Mouse (Mus musculus) lung, adult 18-20 months (tissue): ENCODE measurements around the gene 9530003J23Rik.
A peak's percentile ranks its signal among the peaks of the same experiment; 100 is the strongest.
"Not testable (repeated sequence)": the region's sequence is repeated elsewhere in the genome, so short reads cannot be mapped to it uniquely, and the experiment has no call there.

ENCODE experiments used
- DNase-seq, 2 experiments: peaks; one replicate each; pipeline ENCODE4 v3.0.0; 2022; ENCODE audit warnings: mixed read lengths in 2 of 2

9530003J23Rik gene

GRCm38 (mm10) chr10:117224102-117224990 is 14.2 kb downstream of the 9530003J23Rik start, which contains the start of gene Yeats4:
Yeats4 (minus strand) TSS chr10:117224507.
- peak; percentile 91 to 93 for DNase-seq

- DNase-seq = no peak
Measured at GRCm38 (mm10) chr10:117223758-117224101, 14.8 kb downstream of the 9530003J23Rik start.

GRCm38 (mm10) chr10:117222821-117223220 is 15.7 kb downstream of the 9530003J23Rik start:
- DNase-seq = no peak

GRCm38 (mm10) chr10:117218351-117218750 is 20.2 kb downstream of the 9530003J23Rik start:
- peak in 1 of 2 experiments; percentile 60 for DNase-seq

- DNase-seq = no peak
Measured at GRCm38 (mm10) chr10:117217246-117217840, 21.2 kb downstream of the 9530003J23Rik start.

- peak in 1 of 2 experiments; percentile 46 for DNase-seq
Measured at GRCm38 (mm10) chr10:117216793-117217192, 21.7 kb downstream of the 9530003J23Rik start.

- peak; percentile 51 to 53 for DNase-seq
Measured at GRCm38 (mm10) chr10:117216132-117216495, 22.4 kb downstream of the 9530003J23Rik start.

- DNase-seq = no peak
Measured at GRCm38 (mm10) chr10:117215409-117216131, 22.9 kb downstream of the 9530003J23Rik start.

GRCm38 (mm10) chr10:117211023-117211422 is 27.5 kb downstream of the 9530003J23Rik start:
- DNase-seq = no peak

GRCm38 (mm10) chr10:117209469-117209938 is 29.0 kb downstream of the 9530003J23Rik start:
- DNase-seq = peak in 1 of 2 experiments; percentile 48

- DNase-seq = not testable (repeated sequence)
Measured at GRCm38 (mm10) chr10:117208787-117209186, 29.7 kb downstream of the 9530003J23Rik start.

GRCm38 (mm10) chr10:117208221-117208620 is 30.3 kb downstream of the 9530003J23Rik start:
- no peak for DNase-seq

- DNase-seq = no peak
Measured at GRCm38 (mm10) chr10:117206070-117206469, 32.4 kb downstream of the 9530003J23Rik start.

GRCm38 (mm10) chr10:117203558-117203981 is 34.9 kb downstream of the 9530003J23Rik start:
- DNase-seq = no peak

GRCm38 (mm10) chr10:117202981-117203557 is 35.4 kb downstream of the 9530003J23Rik start:
- DNase-seq = no peak

GRCm38 (mm10) chr10:117199701-117200100 is 38.8 kb downstream of the 9530003J23Rik start:
- no peak for DNase-seq

GRCm38 (mm10) chr10:117196696-117197095 is 41.8 kb downstream of the 9530003J23Rik start:
- DNase-seq = no peak

GRCm38 (mm10) chr10:117195748-117196147 is 42.8 kb downstream of the 9530003J23Rik start:
- no peak for DNase-seq

- no peak for DNase-seq
Measured at GRCm38 (mm10) chr10:117195005-117195404, 43.5 kb downstream of the 9530003J23Rik start.

GRCm38 (mm10) chr10:117193364-117193763 is 45.1 kb downstream of the 9530003J23Rik start:
- DNase-seq = no peak

GRCm38 (mm10) chr10:117185399-117186089 is 53.0 kb downstream of the 9530003J23Rik start:
- no peak for DNase-seq
